Mouse (Mus musculus): ENCODE measurements around the gene Syne4. TPM values are rescaled to one million over a fixed set of nuclear protein-coding genes. Genes with fewer than 3 reads are reported as not detected.
A peak's percentile ranks its signal among the peaks of the same experiment; 100 is the strongest.

Gene Syne4
- total RNA-seq, 1 experiment, result 14.5 TPM

GRCm38 (mm10) chr7:30321539-30322284, 7.1 kb downstream of the Syne4 start, which contains the start of gene E130208F15Rik:
Gene E130208F15Rik, plus strand, starts transcription at chr7:30321740.
- in situ Hi-C loops (cut with MboI; ENCODE audit: low sequenced_read_pairs in 2 of 2, unreplicated experiment in 2 of 2), result no loop called here
- peaks cover 3 to 4% of the 10 kb centered on the region in 2 experiments; a peak in 2 of 4 replicates for H3K4me1 ChIP-seq (ENCODE audit: control insufficient read depth in 2 of 2, insufficient read depth in 2 of 2, low read length in 2 of 2, poor library complexity in 1 of 2)
- H3K4me3 ChIP-seq (ENCODE audit: insufficient read depth in 1 of 2, low read depth in 1 of 2, low read length in 2 of 2, poor library complexity in 1 of 2, severe bottlenecking in 1 of 2), result peak within 1 kb of the TSS; percentile 92 to 98
- H3K9me3 ChIP-seq (ENCODE audit: control insufficient read depth, insufficient read depth, low read depth, low read length), result no peaks in the 10 kb centered on the region
- peak; percentile 72 for DNase-seq (ENCODE audit: low read depth, low spot score)
- H3K27ac ChIP-seq (ENCODE audit: insufficient read depth, low read depth, low read length, poor library complexity, severe bottlenecking), result peak within 1 kb of the TSS; percentile 56; the same call in 1 of the 2 replicates
- peaks cover 3% of the 10 kb centered on the region; the same call in 1 of the 2 replicates for H3K36me3 ChIP-seq (ENCODE audit: control insufficient read depth, insufficient read depth, low read length, poor library complexity, severe bottlenecking)
- peak within 1 kb of the TSS; percentile 84 for H3K9ac ChIP-seq (ENCODE audit: insufficient read depth, low read depth, low read length, poor library complexity, severe bottlenecking)
- TF ChIP-seq MAFK (IDR thresholded peaks at IDR 0.05; ENCODE audit: insufficient read depth, low read depth, low read length) (no peak), HCFC1 (IDR thresholded peaks at IDR 0.05; ENCODE audit: borderline replicate concordance, insufficient read depth, low read length) (0 out of 2 replicates have a peak, but pooled peaks have one; percentile 50)

DNA sequence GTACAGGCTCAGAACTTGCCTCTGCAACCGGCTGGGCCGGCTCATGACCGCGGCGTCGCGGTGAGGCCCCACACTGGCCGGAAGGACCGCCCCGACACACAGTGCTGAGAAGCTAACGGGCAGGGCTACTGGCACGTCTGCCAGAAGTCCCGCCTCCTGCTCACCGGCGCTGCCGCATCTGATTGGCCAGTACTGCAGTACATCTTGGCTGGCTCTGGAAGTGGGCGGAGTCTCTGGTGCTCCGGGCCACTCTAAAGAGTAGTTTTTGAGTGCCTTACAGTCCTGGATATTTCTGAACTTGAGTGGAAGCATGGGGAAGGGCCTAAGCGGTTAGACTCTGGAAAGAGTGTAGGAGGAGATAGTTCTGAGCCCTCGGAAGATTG, 7.7 kb downstream of the Syne4 start:
- peak overlapping the region; percentile 84 for H3K9ac ChIP-seq (ENCODE audit: insufficient read depth, low read depth, low read length, poor library complexity, severe bottlenecking)
- peak overlapping the region; percentile 56; the same call in 1 of the 2 replicates for H3K27ac ChIP-seq (ENCODE audit: insufficient read depth, low read depth, low read length, poor library complexity, severe bottlenecking)
- peaks cover 3 to 4% of the 10 kb centered on the region in 2 experiments; a peak in 2 of 4 replicates for H3K4me1 ChIP-seq (ENCODE audit: control insufficient read depth in 2 of 2, insufficient read depth in 2 of 2, low read length in 2 of 2, poor library complexity in 1 of 2)
- H3K9me3 ChIP-seq (ENCODE audit: control insufficient read depth, insufficient read depth, low read depth, low read length), result no peaks in the 10 kb centered on the region
- DNase-seq (ENCODE audit: low read depth, low spot score), result peak; percentile 89
- in situ Hi-C loops (cut with MboI; ENCODE audit: low sequenced_read_pairs in 2 of 2, unreplicated experiment in 2 of 2), result no loop called here
- TF ChIP-seq CHD2 (IDR thresholded peaks at IDR 0.05; ENCODE audit: low read depth, low read length) (peak; percentile 55; the same call in 1 of the 2 replicates), ZC3H11A (IDR thresholded peaks at IDR 0.05; ENCODE audit: borderline replicate concordance, low read depth, low read length) (no peak), MAFK (IDR thresholded peaks at IDR 0.05; ENCODE audit: insufficient read depth, low read depth, low read length) (no peak), HCFC1 (IDR thresholded peaks at IDR 0.05; ENCODE audit: borderline replicate concordance, insufficient read depth, low read length) (no peak; the same call in 1 of the 2 replicates)
- H3K4me3 ChIP-seq (ENCODE audit: insufficient read depth in 1 of 2, low read depth in 1 of 2, low read length in 2 of 2, poor library complexity in 1 of 2, severe bottlenecking in 1 of 2), result peak overlapping the region; percentile 92 to 98
- H3K36me3 ChIP-seq (ENCODE audit: control insufficient read depth, insufficient read depth, low read length, poor library complexity, severe bottlenecking), result peaks cover 3% of the 10 kb centered on the region; the same call in 1 of the 2 replicates

GRCm38 (mm10) chr7:30322865-30323264, 8.3 kb downstream of the Syne4 start:
- no peak for DNase-seq (ENCODE audit: low read depth, low spot score)
- Histone ChIP-seq H3K9me3 (ENCODE audit: control insufficient read depth, insufficient read depth, low read depth, low read length) (no peaks in the 10 kb centered on the region), H3K36me3 (ENCODE audit: control insufficient read depth, insufficient read depth, low read length, poor library complexity, severe bottlenecking) (peaks cover 3% of the 10 kb centered on the region; the same call in 1 of the 2 replicates), H3K9ac (ENCODE audit: insufficient read depth, low read depth, low read length, poor library complexity, severe bottlenecking) (peak overlapping the region; percentile 76; the same call in 1 of the 2 replicates), H3K4me1 (ENCODE audit: control insufficient read depth in 2 of 2, insufficient read depth in 2 of 2, low read length in 2 of 2, poor library complexity in 1 of 2) (peaks cover 3 to 4% of the 10 kb centered on the region in 2 experiments; a peak in 2 of 4 replicates), H3K27ac (ENCODE audit: insufficient read depth, low read depth, low read length, poor library complexity, severe bottlenecking) (peak overlapping the region; percentile 56; the same call in 1 of the 2 replicates), H3K4me3 (ENCODE audit: insufficient read depth in 1 of 2, low read depth in 1 of 2, low read length in 2 of 2, poor library complexity in 1 of 2, severe bottlenecking in 1 of 2) (peak overlapping the region; percentile 62 to 98)
- TF ChIP-seq MAFK (IDR thresholded peaks at IDR 0.05; ENCODE audit: insufficient read depth, low read depth, low read length) (no peak), CHD2 (IDR thresholded peaks at IDR 0.05; ENCODE audit: low read depth, low read length) (no peak)
- in situ Hi-C loops (cut with MboI; ENCODE audit: low sequenced_read_pairs in 2 of 2, unreplicated experiment in 2 of 2), result no loop called here

DNA sequence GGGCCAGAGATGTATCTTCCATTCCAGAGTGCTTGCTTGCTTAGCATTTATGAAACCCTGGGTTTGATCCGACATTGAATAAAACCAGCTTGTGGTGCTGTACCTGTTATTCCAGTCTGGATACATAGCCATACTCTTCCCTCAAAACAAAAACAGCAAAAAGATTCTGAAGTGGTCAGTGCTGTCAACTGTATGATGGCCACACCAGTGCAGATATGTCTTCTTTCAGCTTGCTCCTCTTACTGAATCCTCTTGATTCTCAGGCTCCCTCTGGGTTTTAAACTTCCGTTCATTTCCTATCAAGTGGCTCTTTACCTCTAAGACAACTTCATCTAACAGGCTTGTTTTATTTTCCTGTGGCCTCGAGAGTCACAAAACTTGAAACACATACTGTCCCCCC, 9.2 kb downstream of the Syne4 start, which contains the start of gene Sdhaf1:
Gene Sdhaf1, minus strand, starts transcription at position 101 of the 400 bp plus-strand sequence.
- in situ Hi-C loops (cut with MboI; ENCODE audit: low sequenced_read_pairs in 2 of 2, unreplicated experiment in 2 of 2), result no loop called here
- H3K9ac ChIP-seq (ENCODE audit: insufficient read depth, low read depth, low read length, poor library complexity, severe bottlenecking), result peak within 1 kb of the TSS; percentile 76; the same call in 1 of the 2 replicates
- H3K36me3 ChIP-seq (ENCODE audit: control insufficient read depth, insufficient read depth, low read length, poor library complexity, severe bottlenecking), result peaks cover 3% of the 10 kb centered on the region; the same call in 1 of the 2 replicates
- no peak for DNase-seq (ENCODE audit: low read depth, low spot score)
- no peak for TF ChIP-seq MAFK (IDR thresholded peaks at IDR 0.05; ENCODE audit: insufficient read depth, low read depth, low read length)
- no peaks in the 10 kb centered on the region for H3K9me3 ChIP-seq (ENCODE audit: control insufficient read depth, insufficient read depth, low read depth, low read length)
- peak within 1 kb of the TSS; percentile 62 to 98 for H3K4me3 ChIP-seq (ENCODE audit: insufficient read depth in 1 of 2, low read depth in 1 of 2, low read length in 2 of 2, poor library complexity in 1 of 2, severe bottlenecking in 1 of 2)
- peak within 1 kb of the TSS; percentile 56; the same call in 1 of the 2 replicates for H3K27ac ChIP-seq (ENCODE audit: insufficient read depth, low read depth, low read length, poor library complexity, severe bottlenecking)
- H3K4me1 ChIP-seq (ENCODE audit: control insufficient read depth in 2 of 2, insufficient read depth in 2 of 2, low read length in 2 of 2, poor library complexity in 1 of 2), result peaks cover 4 to 7% of the 10 kb centered on the region in 2 experiments; a peak in 2 of 4 replicates

Measured in ES-E14 (cell line).